Mouse (Mus musculus) layer of hippocampus, adult 18-20 months (tissue): Measurements from ENCODE around the gene Cyp27a1. TPM values are rescaled to one million over a fixed set of nuclear protein-coding genes. Genes with fewer than 3 reads are reported as not detected.

ENCODE experiments used
- DNase-seq, 2 experiments: peaks; one replicate each; pipeline ENCODE4 v3.0.0; 2022; ENCODE audit warnings: low spot score in 2 of 2
- total RNA-seq, 2 experiments: library from RNA; stranded (reverse); gene quantifications; 2 replicates each; pipeline ENCODE4 v1.2.3; 2021

Gene Cyp27a1
- total RNA-seq, 2 experiments from 2014 or later: 4.8 to 5.2 TPM

DNA sequence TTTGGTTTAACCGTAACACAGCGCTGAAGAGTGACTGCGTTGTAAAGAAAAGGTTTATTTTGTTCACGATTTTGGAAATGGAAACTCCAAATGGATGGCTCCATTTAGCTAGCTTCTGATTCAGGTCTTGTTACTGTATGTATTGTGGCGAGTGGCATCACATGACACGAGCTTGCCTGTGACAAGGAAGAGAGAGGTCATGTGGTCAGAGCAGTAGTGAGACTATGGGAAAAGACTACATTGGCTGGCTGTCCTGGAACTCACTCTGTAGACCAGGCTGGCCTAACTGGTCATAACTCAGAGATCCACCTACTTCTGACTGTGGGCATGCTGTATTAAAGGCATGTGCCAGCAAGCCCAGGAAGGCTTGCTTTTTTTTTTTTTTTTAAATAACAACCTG lies 2.5 kb downstream of the Cyp27a1 start:
- no peak for DNase-seq

DNA sequence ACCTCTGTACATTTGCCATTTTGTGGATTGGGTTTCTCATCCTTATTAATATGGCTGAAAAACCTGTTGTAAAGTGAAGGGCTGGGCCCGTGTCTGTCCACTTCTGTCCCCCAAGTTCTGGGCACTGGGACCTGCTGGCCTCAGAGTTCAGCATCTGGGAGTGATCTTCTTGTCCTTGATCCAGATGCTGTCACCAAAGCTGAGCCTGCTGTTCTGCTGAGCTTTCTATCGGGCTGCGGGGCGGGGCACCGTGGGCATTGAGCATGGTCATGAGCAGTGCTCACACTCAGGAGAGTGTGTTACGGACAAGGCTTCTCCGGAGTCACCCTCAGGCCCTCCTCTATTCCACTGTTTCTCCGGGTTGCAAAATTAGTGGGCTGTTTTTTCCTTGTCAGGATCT lies 4.7 kb downstream of the Cyp27a1 start:
- DNase-seq: no peak

DNA sequence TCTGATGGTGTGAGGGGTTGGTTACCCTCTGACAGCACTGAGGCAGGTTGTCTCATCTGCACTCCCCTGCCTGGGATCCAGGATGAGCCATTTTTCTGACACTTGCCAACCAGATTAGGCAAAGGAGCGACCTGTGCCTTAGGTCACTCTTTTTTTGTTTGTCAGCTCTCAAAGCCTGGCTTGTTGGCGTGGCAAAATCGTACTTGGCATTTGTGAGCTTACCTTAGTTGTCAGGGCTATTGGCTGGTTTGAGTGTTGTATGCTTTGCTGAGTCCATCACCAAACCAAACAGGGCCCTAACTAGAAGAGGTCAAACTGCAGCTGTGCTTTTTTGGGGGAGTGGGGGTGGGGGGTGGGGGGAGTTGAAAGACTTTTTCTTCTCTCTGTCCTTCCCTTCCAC lies 5.9 kb downstream of the Cyp27a1 start:
- no peak for DNase-seq

DNA sequence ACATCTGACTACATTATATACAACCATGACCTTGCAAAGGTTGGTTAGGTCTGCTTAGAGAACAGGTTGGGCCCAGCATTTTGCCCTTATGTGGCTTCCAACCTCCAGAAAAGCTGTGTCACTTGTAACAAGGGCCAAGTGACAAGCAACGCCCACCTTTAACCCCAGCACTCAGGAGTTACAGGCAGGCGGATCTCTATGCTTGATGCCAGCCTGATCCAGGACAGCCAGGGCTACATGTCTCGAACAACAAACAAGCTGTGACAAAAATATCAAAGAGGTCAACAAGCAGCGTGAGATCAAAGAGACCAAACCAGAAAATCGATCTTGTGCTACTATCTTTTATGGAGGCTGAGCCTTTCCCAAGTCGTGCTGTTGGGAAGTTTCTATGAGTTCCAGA lies 8.3 kb downstream of the Cyp27a1 start:
- no peak for DNase-seq

DNA sequence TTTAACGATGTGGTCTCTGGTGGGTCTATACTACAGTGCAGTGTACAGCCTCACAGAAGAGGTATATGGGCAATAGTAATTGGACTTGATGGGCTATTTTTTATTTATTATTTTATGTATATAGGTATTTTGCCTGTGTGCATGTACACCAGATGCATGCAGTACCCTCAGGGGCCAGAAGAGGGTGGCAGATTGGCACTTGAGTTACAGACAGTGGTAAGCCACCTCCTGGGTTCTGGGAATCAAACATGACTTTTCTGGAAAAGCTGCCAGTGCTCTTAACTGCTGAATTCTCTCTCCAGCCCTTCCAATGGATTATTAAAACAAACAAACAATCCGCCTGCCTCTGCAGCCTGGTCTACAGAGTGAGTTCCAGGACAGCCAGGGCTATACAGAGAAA lies 10.4 kb downstream of the Cyp27a1 start:
- DNase-seq: no peak

DNA sequence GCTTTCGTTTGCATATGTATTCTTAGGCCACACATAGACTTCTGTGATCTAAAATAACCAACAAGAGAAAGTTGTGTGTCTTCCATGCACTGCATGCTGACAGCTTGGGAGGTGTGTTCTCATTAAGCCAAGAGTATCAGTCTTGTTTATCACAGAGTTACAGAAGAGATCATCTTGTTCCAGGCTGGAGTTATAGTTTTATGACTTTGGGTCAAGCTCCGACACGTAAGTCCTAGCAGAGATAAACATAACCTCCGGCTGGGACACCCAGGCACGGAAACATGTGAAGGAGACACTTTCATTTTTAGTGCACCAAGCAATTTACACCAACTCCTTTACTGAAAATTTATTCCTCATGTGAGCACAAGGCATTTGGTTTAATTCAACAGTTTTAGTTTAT lies 12.7 kb downstream of the Cyp27a1 start:
- no peak for DNase-seq

DNA sequence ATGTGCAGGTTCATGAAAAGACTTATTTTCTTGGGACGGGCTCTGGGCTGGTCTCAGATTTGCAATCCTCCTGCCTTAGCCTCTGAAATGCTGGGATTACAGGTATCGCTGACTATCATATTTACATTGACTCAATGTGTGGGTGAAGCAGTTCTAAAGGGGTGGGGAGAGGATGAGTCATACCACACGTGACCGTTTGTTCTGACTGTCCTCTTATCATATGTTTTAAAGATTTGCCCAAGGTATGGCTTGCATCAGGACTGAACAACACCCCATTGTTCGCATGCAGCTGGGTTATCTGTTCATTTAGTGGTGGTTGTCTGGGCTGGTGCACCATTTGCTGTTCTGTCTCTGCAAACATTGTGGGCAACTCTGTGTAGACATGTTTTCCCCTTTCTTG lies 13.3 kb downstream of the Cyp27a1 start:
- no peak for DNase-seq

DNA sequence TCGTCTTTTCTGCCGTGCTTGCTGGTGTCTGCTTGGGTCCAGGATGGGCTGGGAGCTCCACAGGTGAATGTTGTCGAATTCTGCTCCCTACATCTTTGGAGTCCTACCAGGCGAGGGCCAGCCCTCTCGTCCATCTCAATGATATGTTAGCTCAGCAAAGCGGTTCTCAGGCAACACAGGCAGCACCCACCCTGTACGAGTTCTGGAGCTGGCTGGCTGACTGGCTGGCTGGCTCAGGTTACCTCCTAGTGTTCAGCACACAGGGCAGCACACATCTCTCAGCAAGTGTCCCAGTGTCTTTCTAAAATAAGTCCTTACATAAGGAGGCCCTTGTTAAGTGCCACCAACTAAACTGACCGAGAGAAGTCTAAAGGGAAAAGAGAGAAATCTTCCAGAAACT lies 15.1 kb downstream of the Cyp27a1 start:
- DNase-seq: no peak

DNA sequence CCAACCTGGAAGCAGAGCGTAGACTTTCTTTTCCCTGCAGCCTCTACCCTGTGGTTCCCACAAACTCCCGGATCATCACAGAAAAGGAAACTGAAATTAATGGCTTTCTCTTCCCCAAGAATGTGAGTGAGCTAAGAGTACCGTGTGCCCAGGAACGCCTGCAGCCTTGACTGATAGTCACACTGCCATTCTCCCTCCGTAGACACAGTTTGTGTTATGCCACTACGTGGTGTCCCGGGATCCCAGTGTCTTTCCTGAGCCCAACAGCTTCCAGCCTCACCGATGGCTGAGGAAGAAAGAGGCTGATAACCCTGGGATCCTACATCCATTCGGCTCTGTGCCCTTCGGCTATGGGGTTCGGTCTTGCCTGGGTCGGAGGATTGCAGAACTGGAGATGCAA lies 23.6 kb downstream of the Cyp27a1 start:
- no peak for DNase-seq

DNA sequence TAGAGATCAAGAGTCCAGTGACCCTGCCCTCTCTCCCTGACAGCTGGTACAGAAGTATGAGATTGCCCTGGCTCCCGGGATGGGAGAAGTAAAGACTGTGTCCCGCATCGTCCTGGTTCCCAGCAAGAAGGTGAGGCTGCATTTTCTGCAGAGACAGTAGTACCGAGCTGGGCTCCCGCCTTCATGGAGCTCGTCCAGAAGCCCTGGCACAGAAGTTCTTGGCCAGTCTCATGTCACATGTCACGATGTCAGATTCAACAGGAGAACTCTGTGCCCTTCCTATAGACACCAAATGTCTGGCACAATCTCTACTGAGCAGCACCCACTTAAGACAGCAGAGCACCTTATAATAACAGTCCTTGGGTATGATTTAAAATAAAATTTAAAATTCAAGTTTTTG lies 24.1 kb downstream of the Cyp27a1 start:
- no peak for DNase-seq

DNA sequence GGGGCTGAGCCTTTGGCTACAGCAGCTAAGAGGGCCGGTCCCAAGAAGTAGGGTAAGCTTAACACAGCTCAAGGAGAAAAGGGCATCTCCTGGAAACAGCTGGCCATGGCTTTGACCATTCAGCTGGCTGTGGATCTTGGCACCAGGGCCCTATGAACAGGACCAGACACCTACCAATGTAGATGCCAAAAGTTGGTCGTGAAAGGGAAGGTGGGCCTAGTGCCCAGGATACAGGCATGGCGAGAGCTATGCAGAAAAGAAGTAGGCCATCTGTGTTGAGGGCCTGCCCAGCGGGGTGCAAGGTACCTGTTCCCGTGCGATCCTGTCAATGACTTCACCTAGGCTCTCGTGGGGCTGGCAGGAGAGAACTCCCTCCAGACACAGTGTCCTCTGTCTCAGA lies 27.5 kb downstream of the Cyp27a1 start:
- DNase-seq: no peak

DNA sequence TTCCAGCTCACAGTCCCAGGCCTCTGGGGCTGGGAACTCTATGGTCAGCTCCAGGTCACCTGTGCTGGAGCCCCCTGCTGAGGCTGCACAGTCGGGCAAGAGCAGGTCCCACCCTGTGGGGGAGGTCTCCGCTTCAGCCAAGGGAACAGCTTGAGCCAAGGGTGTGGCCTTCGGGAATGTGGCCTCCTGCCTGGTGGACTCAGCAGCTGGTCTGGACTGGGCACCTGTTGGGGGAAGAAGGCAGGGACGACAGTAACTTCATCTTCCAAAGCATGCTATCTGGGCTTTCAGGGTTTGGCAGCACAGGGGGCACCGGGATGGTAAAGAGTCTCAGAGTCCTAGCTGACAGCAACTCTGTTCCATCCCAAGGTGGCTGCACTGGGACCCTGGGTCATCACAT lies 34.0 kb downstream of the Cyp27a1 start:
- DNase-seq: no peak

DNA sequence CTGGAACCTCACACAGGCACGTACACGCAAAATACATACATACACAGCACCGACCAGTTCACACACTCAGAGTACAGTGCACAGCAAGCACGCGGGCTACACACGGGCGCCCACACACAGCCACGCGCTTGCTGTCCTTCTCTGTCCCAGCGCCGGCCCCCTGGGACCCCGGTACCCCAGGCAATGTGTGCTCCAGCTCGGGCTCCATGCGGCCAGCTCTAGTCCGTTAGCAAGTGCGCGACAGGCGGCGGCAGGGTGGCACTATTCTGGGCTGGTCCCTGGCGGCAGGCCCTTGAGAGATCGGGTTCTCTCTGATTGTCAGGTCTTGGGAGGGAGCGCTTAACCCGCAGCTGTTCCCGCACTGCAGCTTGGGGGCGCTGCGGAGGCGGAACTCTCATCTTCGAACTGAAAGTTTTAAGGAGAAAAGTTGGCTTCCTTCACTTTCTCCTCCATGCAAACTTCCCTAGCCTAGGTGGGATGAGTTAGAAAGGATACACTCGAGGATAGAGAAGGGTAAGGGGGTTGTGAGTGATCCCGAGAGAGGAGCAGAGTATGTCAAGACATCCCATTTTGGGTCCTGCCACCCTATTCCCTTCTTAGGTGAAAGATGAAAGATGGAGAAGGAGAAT lies 35.4 kb downstream of the Cyp27a1 start, which contains the start of gene Prkag3:
Prkag3 (minus strand) TSS at position 579 of the 629 bp plus-strand sequence.
- DNase-seq: peak in 1 of 2 experiments; percentile 54

DNA sequence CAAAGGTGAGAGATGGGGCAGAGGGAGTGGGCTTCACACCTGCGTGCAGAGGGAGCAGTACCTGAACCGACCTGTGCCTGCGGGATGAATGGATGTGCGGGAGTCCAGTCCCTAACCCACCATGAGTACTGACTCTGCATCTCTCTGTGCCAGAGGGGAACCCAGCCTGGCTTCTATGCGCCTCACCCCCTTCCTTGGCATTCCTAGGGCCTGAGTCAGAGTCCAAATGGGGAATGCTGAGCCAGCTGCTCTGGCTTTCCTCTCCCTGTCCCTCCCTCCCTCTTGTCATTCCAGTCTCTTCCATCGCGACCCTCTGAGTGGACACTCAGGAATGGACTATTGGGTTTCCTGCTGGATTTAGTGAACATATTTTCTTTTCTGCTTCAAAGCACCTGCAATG lies 35.9 kb downstream of the Cyp27a1 start:
- no peak for DNase-seq

DNA sequence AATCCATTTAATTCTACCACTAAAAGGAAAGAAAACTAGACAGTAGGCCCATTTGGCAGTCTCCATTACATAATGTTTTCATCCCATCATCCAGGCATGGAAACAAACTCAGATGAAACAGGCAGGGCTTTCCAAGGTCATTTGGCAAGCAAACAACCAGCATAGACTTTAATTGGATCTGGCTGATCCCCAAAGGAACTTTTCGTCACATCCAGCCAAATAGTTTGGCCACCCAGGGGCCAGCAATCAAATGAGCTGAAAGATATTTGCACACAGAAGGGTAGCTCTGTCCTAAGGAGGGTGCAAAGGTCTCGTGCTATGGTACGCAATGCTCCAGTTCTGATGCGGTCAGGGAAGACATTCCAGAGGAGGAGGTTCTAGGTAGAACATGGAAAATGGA lies 37.3 kb downstream of the Cyp27a1 start:
- DNase-seq: peak in 1 of 2 experiments; percentile 36

DNA sequence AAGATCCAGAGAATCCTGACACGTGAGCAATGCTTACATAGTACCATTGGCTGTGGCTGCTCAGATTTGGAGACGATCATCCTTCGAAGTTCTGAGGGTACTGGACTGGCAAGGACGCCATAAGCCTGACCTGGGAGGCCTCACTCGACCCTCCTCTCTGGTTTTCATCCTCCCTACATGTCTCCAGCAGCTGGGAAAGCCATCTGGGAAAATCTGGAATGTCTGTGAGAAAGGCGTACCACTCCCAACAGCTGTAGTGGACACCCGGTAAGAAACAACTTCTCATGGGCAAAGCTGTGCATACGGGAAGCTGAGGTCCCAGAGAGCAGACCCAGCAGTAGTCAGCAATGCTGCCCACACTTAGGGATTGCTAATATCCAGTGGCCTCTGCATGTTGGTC lies 38.8 kb downstream of the Cyp27a1 start:
- no peak for DNase-seq

DNA sequence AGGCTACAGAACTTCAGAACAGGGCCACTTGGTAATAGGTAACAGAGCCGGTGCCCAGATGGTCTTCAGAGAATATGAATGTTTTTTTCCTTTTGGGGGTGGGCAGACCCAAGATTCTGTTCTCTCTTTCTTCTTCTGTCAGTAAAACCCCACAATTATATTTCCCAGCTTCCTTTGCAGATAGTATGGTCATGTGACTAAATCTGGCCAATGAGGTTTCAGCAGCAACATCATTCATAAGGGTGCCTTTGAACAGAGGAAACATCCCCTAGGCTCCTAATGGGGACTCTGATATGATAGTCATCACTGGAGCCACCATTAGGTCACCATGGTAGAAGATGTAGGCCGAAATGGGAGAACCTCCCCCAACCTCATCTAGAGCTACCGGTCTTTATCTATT lies 39.5 kb downstream of the Cyp27a1 start:
- no peak for DNase-seq

DNA sequence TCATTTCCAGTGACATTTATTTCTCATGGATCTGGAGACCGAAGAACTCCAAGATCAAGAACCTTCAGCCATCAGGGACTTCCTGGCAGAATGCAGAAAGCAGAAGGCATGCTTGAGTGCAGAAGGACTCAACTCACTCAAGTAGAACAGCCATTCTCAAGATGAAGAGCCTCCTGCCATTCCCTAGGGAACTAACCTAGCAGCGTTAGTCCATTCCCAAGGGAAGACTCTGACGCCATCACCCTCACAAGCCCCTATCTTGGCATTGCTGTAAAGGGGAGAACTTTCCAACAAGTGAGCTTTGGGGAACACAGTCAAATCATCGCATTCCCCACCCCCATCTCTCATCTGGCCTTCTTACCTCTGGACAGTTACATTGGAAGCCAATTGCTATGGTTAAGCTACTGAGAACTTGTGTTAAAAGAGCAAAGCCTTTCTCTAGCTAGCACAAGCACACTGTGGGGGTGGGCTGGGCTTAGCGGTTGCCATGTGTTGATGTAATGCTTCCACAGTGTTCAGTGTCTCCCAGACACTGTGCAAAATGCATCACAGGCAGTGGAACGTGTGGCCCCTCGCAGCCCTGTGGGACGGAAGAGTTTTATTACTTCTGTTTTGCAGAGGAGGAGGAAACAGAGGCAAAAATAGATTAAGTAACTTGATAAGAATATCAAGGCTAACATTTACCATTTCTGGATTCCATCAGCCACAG lies 40.0 kb downstream of the Cyp27a1 start:
- peak in 1 of 2 experiments; percentile 55 for DNase-seq

DNA sequence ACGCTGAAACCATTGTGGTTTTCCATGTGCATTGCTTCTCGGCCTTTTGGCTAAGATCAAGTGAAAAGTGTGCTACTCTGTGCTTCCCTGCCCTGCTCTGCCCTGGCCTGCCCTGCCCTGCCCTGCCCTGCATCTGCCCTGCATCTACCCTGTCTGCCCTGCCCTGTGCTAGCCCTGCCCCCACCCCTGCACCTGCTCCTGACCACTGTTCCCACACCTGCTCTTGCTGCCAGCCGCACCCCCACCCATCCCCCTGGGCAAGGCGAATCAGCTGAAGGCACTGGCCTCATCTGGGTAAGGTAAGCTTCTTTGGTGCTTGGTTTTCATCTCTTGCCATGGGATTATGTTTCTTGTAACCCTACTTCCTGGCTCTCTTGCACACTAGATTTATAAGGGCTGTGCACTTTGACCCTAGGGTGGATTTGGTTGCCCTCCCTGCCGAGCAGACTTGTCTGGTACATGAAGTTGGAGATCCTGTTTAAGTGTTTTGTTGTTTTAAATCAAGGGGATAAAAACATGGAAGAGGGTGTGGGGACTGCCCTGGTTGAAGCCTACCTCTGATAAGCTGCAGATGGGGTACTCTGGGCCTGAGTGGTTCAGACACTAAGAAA lies 40.9 kb downstream of the Cyp27a1 start:
- DNase-seq: no peak

DNA sequence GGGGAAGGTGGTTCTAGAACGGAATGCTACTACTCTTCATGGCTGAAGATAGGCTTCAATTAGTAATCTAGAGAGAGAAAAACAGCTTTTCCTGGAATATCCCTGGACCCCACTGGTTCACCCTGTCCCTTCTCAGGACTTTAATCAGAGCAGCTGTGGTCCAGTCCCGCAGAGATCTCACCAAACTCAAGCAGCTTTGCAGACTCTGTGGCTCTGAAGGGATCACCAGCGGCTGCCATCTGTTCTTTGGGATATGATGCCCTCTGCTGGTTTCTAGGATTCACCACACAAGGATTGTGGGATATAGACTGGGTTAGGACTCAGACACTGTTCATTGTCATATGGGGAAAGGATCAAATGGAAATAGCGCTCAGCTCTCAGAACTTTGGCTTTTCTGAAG lies 46.4 kb downstream of the Cyp27a1 start:
- DNase-seq: peak; percentile 26 to 81

DNA sequence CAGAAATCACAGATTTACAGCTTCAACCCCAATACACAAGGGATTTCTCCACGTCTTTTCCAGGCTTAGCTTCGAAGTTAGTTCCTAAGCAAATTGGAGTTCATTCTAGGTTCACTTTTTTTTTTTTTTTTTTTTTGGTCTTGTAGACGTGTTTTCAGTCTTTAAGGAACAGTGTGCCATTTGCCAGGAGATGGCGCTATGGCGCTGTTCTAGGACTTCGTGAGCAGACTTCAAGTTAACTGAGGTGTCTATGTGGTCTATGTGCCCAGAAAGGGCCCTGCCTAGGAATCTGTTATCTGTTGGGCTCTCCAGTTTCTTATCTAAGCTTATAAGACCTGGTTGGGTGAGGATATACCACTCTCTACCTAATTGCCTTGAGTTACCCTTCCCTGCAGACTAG lies 49.7 kb downstream of the Cyp27a1 start:
- peak; percentile 45 to 73 for DNase-seq

DNA sequence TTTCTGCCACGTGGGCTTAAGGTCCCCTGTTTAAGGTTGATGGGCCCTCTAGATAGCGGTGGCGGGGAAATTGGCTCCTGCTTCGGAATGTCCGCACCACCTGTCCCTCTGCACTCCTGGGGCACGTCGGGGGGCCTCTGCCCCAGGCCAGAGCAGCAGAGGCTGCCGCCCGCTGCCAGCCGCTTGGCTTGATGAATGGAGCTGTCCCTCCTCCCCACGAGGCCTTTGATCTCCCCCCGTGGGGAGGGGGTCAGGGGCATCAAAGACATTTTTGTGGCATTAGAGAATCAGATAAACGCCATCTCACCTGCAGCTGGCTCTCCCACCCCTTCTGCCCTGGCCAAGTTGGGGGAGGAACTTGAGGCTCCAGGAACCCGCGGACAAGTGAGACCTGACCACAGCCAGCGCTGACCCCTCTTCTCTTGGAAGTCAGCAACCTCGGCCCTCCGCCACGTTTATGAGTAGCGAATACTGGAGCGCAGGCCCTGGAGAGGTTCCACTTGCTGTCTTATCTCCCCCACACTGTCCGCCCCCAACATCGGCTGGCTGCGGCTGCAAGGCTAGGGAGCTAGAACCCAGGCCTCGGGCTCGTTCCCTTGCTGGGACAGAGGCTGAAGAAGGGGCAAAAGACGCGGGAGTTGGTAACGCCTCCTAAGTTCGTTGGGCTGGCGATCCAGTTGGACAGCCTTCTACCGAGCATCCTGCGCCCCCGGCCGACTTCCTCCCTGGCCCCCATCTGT lies 57.5 kb downstream of the Cyp27a1 start:
- DNase-seq: no peak
